Comparison of ENCODE assay signal across 8 mouse cellular contexts in genomic region chr14:105295820-105296582, GRCm38 (mm10). TPM values are rescaled to one million over a fixed set of nuclear protein-coding genes. Genes with fewer than 3 reads are reported as not detected.
DNase-seq lines count a peak whose midpoint lies in the region; ATAC-seq lines count a peak whose summit lies in the region.
"Had no signal": no experiment of that assay in that cellular context is flagged by ENCODE, and none has a peak within 500 bp of the region (broad histone marks: within the 10 kb centered on the region; RNA-seq: fewer than 3 reads in every experiment).

No protein-coding gene starts in this region.

- H3K9ac ChIP-seq in limb, embryonic 12.5 days (replicated peaks), result no peak overlapping the region
- H3K9ac ChIP-seq in embryonic facial prominence, embryonic 14.5 days (ENCODE audit: low read depth, low read length), result no peak overlapping the region

- H3K9me3 ChIP-seq in limb, embryonic 12.5 days, result no peaks in the 10 kb centered on the region
- H3K9me3 ChIP-seq in limb, embryonic 10.5 days (replicated peaks), result no peaks in the 10 kb centered on the region
- no peaks in the 10 kb centered on the region for H3K9me3 ChIP-seq in embryonic facial prominence, embryonic 14.5 days (ENCODE audit: control insufficient read depth, low read length)

- no peak for DNase-seq in limb, embryonic 10.5 days (ENCODE audit: low spot score)
- peak; percentile 50 for DNase-seq in R1 (ENCODE audit: low read depth, low spot score)
- DNase-seq in embryonic facial prominence, embryonic 14.5 days (ENCODE audit: low spot score), result peak; percentile 77
- peak; percentile 59 for DNase-seq in mesoderm, embryonic 11.5 days (ENCODE audit: low read depth, low spot score)
- DNase-seq in spleen, postnatal 14 days (ENCODE audit: low spot score in 2 of 2), result no peak
- no peak for DNase-seq in adrenal gland, postnatal 14 days

- H3K4me1 ChIP-seq in limb, embryonic 12.5 days (replicated peaks), result no peaks in the 10 kb centered on the region
- H3K4me1 ChIP-seq in limb, embryonic 10.5 days, result no peaks in the 10 kb centered on the region
- H3K4me1 ChIP-seq in embryonic facial prominence, embryonic 14.5 days (ENCODE audit: control insufficient read depth, insufficient read depth, low read length), result no peaks in the 10 kb centered on the region

- ATAC-seq in limb, embryonic 12.5 days (ENCODE audit: insufficient number of reproducible peaks, insufficient read depth, low FRiP score, low TSS enrichment, low read depth), result peak; percentile 47; the same call in 1 of the 2 replicates
- ATAC-seq in embryonic facial prominence, embryonic 14.5 days (ENCODE audit: low read depth), result no peak

- H3K4me3 ChIP-seq in limb, embryonic 12.5 days (replicated peaks), result no peak overlapping the region
- no peak overlapping the region for H3K4me3 ChIP-seq in limb, embryonic 10.5 days
- H3K4me3 ChIP-seq in embryonic facial prominence, embryonic 14.5 days (ENCODE audit: low read depth, low read length), result no peak overlapping the region
- H3K4me3 ChIP-seq: myocyte had no signal

- H3K36me3 ChIP-seq in limb, embryonic 12.5 days, result peaks cover 34% of the 10 kb centered on the region; the same call in 1 of the 2 replicates
- H3K36me3 ChIP-seq in limb, embryonic 10.5 days, result peaks cover 39% of the 10 kb centered on the region
- H3K36me3 ChIP-seq in embryonic facial prominence, embryonic 14.5 days (ENCODE audit: control insufficient read depth, insufficient read depth, low read length), result peaks cover 31% of the 10 kb centered on the region

- H3K27me3 ChIP-seq in limb, embryonic 12.5 days, result no peaks in the 10 kb centered on the region
- no peaks in the 10 kb centered on the region for H3K27me3 ChIP-seq in limb, embryonic 10.5 days (ENCODE audit: low read depth, poor library complexity, severe bottlenecking)
- H3K27me3 ChIP-seq in embryonic facial prominence, embryonic 14.5 days (replicated peaks; ENCODE audit: control insufficient read depth, insufficient read depth, low read length), result no peaks in the 10 kb centered on the region

- 59% methylated on average over 6 of the region's 6 CpGs for WGBS in limb, embryonic 12.5 days
- 63% methylated on average over 6 of the region's 6 CpGs for WGBS in limb, embryonic 10.5 days
- 58% methylated on average over 6 of the region's 6 CpGs for WGBS in embryonic facial prominence, embryonic 14.5 days

- no peak overlapping the region for H3K27ac ChIP-seq in limb, embryonic 12.5 days
- H3K27ac ChIP-seq in limb, embryonic 10.5 days, result no peak overlapping the region
- H3K27ac ChIP-seq in embryonic facial prominence, embryonic 14.5 days (replicated peaks; ENCODE audit: low read depth, low read length), result no peak overlapping the region

- no peak overlapping the region for H3K4me2 ChIP-seq in limb, embryonic 12.5 days
- no peak overlapping the region for H3K4me2 ChIP-seq in embryonic facial prominence, embryonic 14.5 days (ENCODE audit: low read depth, low read length)

RNA-seq across cellular contexts. Expression of gene Ndfip2, which starts 37.6 kb away (rescaled TPM):
- 55.0 and 55.1 TPM in 2 replicates for polyA plus RNA-seq in limb, embryonic 12.5 days (2016; fragmentation: Nextera tagmentation; extraction: Ambion mirVana)
- 37.0 and 45.0 TPM in 2 replicates for polyA plus RNA-seq in limb, embryonic 10.5 days (2016; fragmentation: Nextera tagmentation; extraction: Ambion mirVana)
- polyA plus RNA-seq in embryonic facial prominence, embryonic 14.5 days (2014; fragmentation: Nextera tagmentation; extraction: Ambion mirVana), result 60.9 and 64.9 TPM in 2 replicates
- 36.5 and 36.8 TPM in 2 replicates for total RNA-seq in adrenal gland, postnatal 14 days (2021)

Comparison
In these comparisons a context has a peak if more than half of its experiments do, and no peak if none do; other contexts are left out.
1. DNase-seq: peak in R1 (single experiment), embryonic facial prominence, embryonic 14.5 days (single experiment) and mesoderm, embryonic 11.5 days (single experiment); none in limb, embryonic 10.5 days (single experiment), spleen, postnatal 14 days (0 of 2) and adrenal gland, postnatal 14 days (single experiment).